Mouse (Mus musculus) embryonic facial prominence, embryonic 12.5 days (tissue): ENCODE measurements around the gene Taf1b. TPM values are rescaled to one million over a fixed set of nuclear protein-coding genes. Genes with fewer than 3 reads are reported as not detected.
"Not testable (repeated sequence)": the region's sequence is repeated elsewhere in the genome, so short reads cannot be mapped to it uniquely, and the experiment has no call there.

Experiments
- ATAC-seq: fragments of 200-750 bp; cut with Nextera tagmentation; 2 replicates; pipeline ENCODE4 v1.8.0; 2017; ENCODE audit not compliant: insufficient number of reproducible peaks, insufficient read depth, low FRiP score, low TSS enrichment
- H3K27ac ChIP-seq: fragments of 300-500 bp; sonication (generic); 2 replicates; pipeline ENCODE4 v1.5.1; 2016; ENCODE audit warnings: mild to moderate bottlenecking
- H3K27me3 ChIP-seq: fragments of 300-500 bp; sonication (generic); 2 replicates; pipeline ENCODE4 v1.6.1; 2016; ENCODE audit warnings: mild to moderate bottlenecking, moderate library complexity
- H3K36me3 ChIP-seq: fragments of 300-500 bp; sonication (generic); 2 replicates; pipeline ENCODE4 v1.6.1; 2016; ENCODE audit warnings: mild to moderate bottlenecking
- H3K4me1 ChIP-seq: fragments of 300-500 bp; sonication (generic); 2 replicates; pipeline ENCODE4 v1.6.1; 2016
- H3K4me2 ChIP-seq: fragments of 300-500 bp; sonication (generic); replicated peaks from 2 replicates; pipeline ENCODE4 v1.6.1; 2016; ENCODE audit warnings: mild to moderate bottlenecking, moderate library complexity
- H3K4me3 ChIP-seq: fragments of 300-500 bp; sonication (generic); 2 replicates; pipeline ENCODE4 v1.5.1; 2016; ENCODE audit warnings: mild to moderate bottlenecking
- H3K9ac ChIP-seq: fragments of 300-500 bp; sonication (generic); 2 replicates; pipeline ENCODE4 v1.6.1; 2016; ENCODE audit warnings: mild to moderate bottlenecking, moderate library complexity
- H3K9me3 ChIP-seq: fragments of 300-500 bp; sonication (generic); 2 replicates; pipeline ENCODE4 v1.6.1; 2016; ENCODE audit warnings: mild to moderate bottlenecking, moderate library complexity
- whole genome bisulfite sequencing: fragments of 180-500 bp; shearing (Covaris S2); methylation state at CpG from one replicate; pipeline ENCODE4 v1.1.7; 2016; 5-methylcytosine and 5-hydroxymethylcytosine counted together
- polyA plus RNA-seq: library from polyadenylated mRNA; unstranded; fragments of >200 nt; fragmentation: Nextera tagmentation; extraction: Ambion mirVana; gene quantifications from 2 replicates; pipeline ENCODE4 v1.2.1, GENCODE M21; 2016

Taf1b gene
- polyA plus RNA-seq, 1 experiment from 2014 or later, result 33.0 TPM

DNA sequence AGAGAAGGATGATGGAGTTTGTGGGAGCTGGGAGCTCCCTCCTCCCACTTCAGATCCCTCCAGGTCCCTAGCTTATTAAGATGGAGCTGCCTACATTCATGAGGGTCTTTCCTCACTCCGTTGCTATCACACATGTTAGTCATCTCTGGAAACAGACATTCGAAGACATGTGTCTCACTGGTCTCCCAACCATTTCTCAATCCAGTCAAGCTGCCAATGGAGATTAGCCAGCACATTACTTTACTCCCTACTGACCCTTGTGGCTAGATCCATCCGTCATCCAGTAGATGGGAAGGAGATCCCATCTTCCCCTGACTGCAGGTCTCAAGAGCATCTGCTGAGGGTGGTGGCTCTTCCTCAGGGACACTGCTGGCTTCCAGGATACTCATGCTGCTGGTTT lies 3.4 kb upstream of the Taf1b start:
- H3K4me2 ChIP-seq, H3K27ac ChIP-seq, H3K4me1 ChIP-seq, H3K4me3 ChIP-seq, H3K9me3 ChIP-seq, ATAC-seq, H3K27me3 ChIP-seq, H3K9ac ChIP-seq, H3K36me3 ChIP-seq: not testable (repeated sequence)
- WGBS, result 86% methylated on average over 3 of the region's 3 CpGs

- H3K27ac ChIP-seq, result peak overlapping the region; percentile 50; the same call in 1 of the 2 replicates
These were observed 804 bp downstream of the Taf1b start for GRCm38 (mm10) chr12:24498841-24499485.

DNA sequence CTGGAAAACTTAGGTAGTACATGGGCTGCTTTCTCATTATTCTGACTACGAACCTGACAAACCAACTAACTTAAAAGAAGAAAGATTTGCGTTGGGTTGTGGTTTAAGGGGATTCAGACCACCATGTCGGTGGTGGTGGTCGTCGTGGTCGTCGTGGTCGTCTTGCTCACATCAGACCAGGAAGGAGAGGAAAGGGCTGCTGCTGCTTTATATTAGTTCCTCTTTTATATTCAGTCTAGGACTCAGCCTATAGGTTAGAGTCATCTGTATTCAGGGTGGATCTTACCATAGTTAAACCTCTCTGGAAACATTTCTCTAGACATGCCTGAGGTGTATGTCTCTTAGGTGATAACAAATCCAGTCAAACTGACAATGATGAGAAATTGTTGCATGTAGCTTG lies 19.0 kb downstream of the Taf1b start:
- Histone ChIP-seq H3K27me3 (no peaks in the 10 kb centered on the region), H3K36me3 (peaks cover 42% of the 10 kb centered on the region), H3K9ac (no peak overlapping the region), H3K4me1 (no peaks in the 10 kb centered on the region), H3K4me2 (no peak overlapping the region), H3K4me3 (no peak overlapping the region), H3K9me3 (no peaks in the 10 kb centered on the region), H3K27ac (no peak overlapping the region)
- WGBS, result 84% methylated on average over 8 of the region's 8 CpGs
- ATAC-seq, result no peak

More at GRCm38 (mm10) chr12:24498841-24499485, 804 bp downstream of the Taf1b start:
- ATAC-seq, result peak; percentile 70
- WGBS, result 4% methylated on average over 9 of the region's 9 CpGs
- not testable (repeated sequence) for H3K27me3 ChIP-seq, H3K9me3 ChIP-seq, H3K36me3 ChIP-seq, H3K4me1 ChIP-seq
- Histone ChIP-seq H3K4me2 (peak overlapping the region; percentile 48), H3K4me3 (peak overlapping the region; percentile 75), H3K9ac (peak overlapping the region; percentile 62)

DNA sequence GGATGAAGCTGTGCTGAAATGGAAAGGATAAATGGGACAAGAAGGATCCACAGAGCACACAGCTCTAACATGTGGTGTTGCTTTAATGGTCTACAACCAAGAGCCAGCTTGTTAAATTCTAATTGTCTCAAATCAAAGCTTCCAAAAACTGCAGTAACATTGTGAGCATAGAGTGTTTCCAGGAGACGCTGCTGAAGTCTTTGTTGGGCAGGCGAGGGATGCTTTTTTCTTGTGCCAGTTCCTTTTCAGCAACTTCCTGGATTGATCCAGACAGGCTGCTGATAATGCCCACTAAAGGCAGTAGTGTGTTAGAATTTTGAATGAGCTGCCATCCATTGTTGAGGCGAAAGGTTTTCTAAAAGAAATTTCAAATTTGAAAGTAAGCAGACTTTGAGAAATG lies 22.9 kb downstream of the Taf1b start:
- no peak for ATAC-seq
- 86% methylated on average over 3 of the region's 3 CpGs for WGBS
- Histone ChIP-seq H3K4me2 (no peak overlapping the region), H3K4me3 (no peak overlapping the region), H3K27me3 (no peaks in the 10 kb centered on the region), H3K4me1 (no peaks in the 10 kb centered on the region), H3K36me3 (peaks cover 22% of the 10 kb centered on the region), H3K9me3 (no peaks in the 10 kb centered on the region), H3K9ac (no peak overlapping the region), H3K27ac (no peak overlapping the region)

DNA sequence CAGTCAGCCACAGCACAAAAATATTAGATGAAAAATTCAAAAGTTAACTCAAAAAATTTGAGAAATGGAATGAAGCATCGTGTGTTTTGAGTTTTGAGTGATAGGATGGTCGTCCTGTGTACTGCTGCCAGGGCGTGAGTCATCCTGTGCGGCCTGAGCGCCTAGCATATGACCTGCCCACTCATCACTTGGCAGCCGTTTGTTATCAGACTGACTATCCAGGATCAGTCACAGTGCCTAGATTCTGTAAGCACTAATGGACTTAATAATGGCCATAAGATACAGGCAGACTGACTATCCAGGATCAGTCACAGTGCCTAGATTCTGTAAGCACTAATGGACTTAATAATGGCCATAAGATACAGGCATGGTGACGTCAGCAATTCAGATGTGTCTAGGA lies 26.9 kb downstream of the Taf1b start:
- not testable (repeated sequence) for H3K4me3 ChIP-seq, H3K9ac ChIP-seq, H3K27me3 ChIP-seq, H3K4me2 ChIP-seq, H3K36me3 ChIP-seq, H3K9me3 ChIP-seq, H3K4me1 ChIP-seq, ATAC-seq, H3K27ac ChIP-seq
- WGBS, result 89% methylated on average over 7 of the region's 7 CpGs

DNA sequence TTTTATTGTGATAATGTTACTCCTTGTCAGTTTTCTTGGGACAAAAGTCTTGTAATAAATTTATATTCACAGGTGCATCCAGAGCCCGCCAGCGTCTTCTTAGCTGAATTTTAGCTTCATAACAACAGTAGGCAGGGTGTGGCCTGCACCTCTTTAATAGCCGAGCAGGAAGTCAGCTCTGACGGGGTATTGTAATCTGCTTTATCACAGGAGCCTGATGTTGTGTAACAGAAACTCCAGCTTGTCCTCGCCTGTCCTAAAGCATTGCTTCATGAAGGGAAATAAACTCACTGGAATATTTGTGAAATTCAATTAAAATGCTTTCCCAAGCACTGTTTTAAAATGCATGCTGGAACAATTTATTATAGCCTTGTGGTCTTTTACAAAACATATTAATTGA lies 38.2 kb downstream of the Taf1b start:
- no peaks in the 10 kb centered on the region for H3K27me3 ChIP-seq
- no peak for ATAC-seq
- H3K4me1 ChIP-seq, result no peaks in the 10 kb centered on the region

GRCm38 (mm10) chr12:24537201-24537600 lies 39.0 kb downstream of the Taf1b start:
- H3K4me2 ChIP-seq, result no peak overlapping the region
- no peaks in the 10 kb centered on the region for H3K27me3 ChIP-seq
- H3K9me3 ChIP-seq, result no peaks in the 10 kb centered on the region
- no peak overlapping the region for H3K4me3 ChIP-seq
- H3K9ac ChIP-seq, result no peak overlapping the region
- 58% methylated on average over 2 of the region's 2 CpGs for whole genome bisulfite sequencing
- H3K4me1 ChIP-seq, result no peaks in the 10 kb centered on the region
- ATAC-seq, result no peak
- H3K27ac ChIP-seq, result no peak overlapping the region
- H3K36me3 ChIP-seq, result 0 out of 2 replicates have a peak, but pooled peaks cover 3% of the 10 kb centered on the region

More for the DNA sequence above, 38.2 kb downstream of the Taf1b start:
- 73% methylated on average over 5 of the region's 5 CpGs for WGBS
- H3K4me3 ChIP-seq, result no peak overlapping the region
- no peak overlapping the region for H3K4me2 ChIP-seq
- H3K9me3 ChIP-seq, result no peaks in the 10 kb centered on the region
- H3K36me3 ChIP-seq, result 0 out of 2 replicates have a peak, but pooled peaks cover 7% of the 10 kb centered on the region
- H3K9ac ChIP-seq, result no peak overlapping the region
- H3K27ac ChIP-seq, result no peak overlapping the region

DNA sequence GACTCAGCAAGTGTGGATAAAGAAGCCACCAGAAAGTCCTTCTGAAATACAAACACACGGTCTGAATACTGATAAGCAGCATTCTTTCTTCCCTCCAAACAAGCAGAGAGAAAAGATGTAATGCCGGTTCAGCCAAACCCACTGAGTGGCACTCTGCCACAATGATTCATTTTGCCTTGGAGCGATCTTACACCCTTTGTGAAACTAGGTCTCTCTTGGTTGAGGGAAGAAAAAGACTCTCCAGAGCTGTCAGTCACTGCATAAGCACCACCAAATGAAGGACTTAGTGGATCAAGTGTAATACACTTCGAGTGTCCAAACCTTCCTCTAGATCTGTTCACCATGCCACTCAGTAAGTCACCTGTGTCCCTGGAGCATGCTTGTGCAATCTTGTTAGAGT lies 39.8 kb downstream of the Taf1b start:
- 88% methylated on average over 4 of the region's 4 CpGs for WGBS
- no peak overlapping the region for H3K4me3 ChIP-seq
- H3K9ac ChIP-seq, result no peak overlapping the region
- 0 out of 2 replicates have a peak, but pooled peaks cover 3% of the 10 kb centered on the region for H3K36me3 ChIP-seq
- H3K27ac ChIP-seq, result no peak overlapping the region
- ATAC-seq, result no peak
- H3K4me1 ChIP-seq, result no peaks in the 10 kb centered on the region
- H3K27me3 ChIP-seq, result no peaks in the 10 kb centered on the region
- no peaks in the 10 kb centered on the region for H3K9me3 ChIP-seq
- H3K4me2 ChIP-seq, result no peak overlapping the region

DNA sequence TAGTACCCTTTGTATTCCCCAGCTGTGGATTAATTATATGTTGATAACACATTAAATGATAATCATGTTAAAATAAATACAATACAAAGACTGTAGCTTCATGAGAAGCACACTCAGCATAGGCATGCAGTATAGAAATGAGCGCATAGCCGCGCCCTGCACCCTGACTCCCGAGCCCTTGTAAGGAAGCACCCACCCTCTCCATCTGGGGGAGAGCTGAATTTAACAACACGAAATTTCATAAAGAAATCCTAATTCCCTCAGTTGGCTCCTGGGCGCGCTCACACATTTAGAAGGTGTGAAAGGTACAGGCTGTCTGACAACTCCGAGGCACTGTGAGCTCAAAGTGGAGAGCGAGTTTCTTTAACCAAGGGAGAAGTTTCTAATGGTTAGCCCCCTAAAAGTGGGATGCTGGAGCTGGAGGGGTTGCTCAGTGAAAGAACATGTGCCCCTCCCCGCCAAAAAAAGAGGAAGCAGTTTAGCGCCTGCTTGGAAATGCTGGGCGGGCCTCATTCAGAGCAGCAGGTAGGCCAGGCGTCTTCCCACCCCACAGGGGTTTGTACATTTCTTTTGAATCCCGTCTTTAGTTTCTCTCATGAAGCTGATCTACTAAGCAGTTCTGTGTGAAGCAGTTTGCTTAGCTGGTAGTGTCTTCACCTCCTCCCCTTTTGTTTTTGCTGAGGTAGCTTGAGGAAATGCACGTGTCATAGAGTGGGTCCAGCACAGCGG lies 43.4 kb downstream of the Taf1b start:
- Histone ChIP-seq H3K4me1 (no peaks in the 10 kb centered on the region), H3K27ac (no peak overlapping the region), H3K9ac (no peak overlapping the region), H3K9me3 (no peaks in the 10 kb centered on the region), H3K36me3 (peaks cover 14% of the 10 kb centered on the region; the same call in 1 of the 2 replicates), H3K4me3 (no peak overlapping the region), H3K27me3 (no peaks in the 10 kb centered on the region), H3K4me2 (no peak overlapping the region)
- no peak for ATAC-seq
- WGBS, result 88% methylated on average over 16 of the region's 16 CpGs

- Histone ChIP-seq H3K9me3 (no peaks in the 10 kb centered on the region), H3K4me2 (no peak overlapping the region), H3K4me3 (no peak overlapping the region), H3K9ac (no peak overlapping the region), H3K27ac (no peak overlapping the region), H3K4me1 (no peaks in the 10 kb centered on the region), H3K27me3 (no peaks in the 10 kb centered on the region), H3K36me3 (peaks cover 26% of the 10 kb centered on the region; the same call in 1 of the 2 replicates)
- ATAC-seq, result no peak
- WGBS, result 87% methylated on average over 8 of the region's 8 CpGs
These were observed 49.5 kb downstream of the Taf1b start for GRCm38 (mm10) chr12:24547686-24548085.

DNA sequence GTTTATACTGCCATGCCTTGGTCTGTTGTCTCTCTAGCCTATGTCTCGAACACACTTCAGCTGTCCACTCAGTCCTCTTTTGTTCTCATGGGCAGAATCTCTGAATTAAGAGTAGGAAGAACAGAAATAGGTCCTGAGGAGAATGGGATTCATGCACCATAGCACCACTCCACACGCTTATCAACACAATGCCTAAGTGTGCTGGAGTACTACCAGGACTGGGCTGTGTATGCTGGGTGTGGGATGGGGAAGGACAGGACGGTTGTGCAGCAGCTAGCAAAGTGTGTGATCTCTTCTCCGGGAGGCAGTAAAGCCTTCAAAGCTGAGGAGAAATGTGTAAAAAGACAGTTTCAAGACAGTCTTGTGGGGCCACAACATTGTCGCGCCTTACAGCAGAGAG lies 50.7 kb downstream of the Taf1b start:
- peaks cover 26% of the 10 kb centered on the region; the same call in 1 of the 2 replicates for H3K36me3 ChIP-seq

DNA sequence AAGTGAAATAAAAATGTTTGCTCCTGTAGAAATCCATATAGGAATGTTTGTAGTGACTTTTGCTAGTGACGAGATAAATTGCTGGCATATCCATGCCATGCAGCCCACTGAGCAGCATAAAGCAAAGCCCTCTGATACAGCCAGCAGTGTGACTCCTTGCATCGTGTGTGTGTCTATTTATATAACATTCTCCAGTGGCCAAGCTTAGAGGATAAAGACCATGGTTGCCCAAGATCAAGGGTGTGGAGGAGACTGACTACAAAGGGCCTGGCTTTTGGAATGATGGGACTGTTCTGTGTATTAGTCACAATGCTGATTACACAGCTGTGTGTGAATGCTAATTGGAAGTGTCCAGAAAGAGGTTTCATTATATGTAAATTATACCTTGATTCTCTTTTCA lies 54.4 kb downstream of the Taf1b start:
- H3K4me2 ChIP-seq, result no peak overlapping the region
- no peaks in the 10 kb centered on the region for H3K4me1 ChIP-seq
- H3K27ac ChIP-seq, result no peak overlapping the region
- no peaks in the 10 kb centered on the region for H3K27me3 ChIP-seq
- H3K9me3 ChIP-seq, result no peaks in the 10 kb centered on the region
- ATAC-seq, result no peak
- H3K4me3 ChIP-seq, result no peak overlapping the region
- peaks cover 13% of the 10 kb centered on the region; the same call in 1 of the 2 replicates for H3K36me3 ChIP-seq
- H3K9ac ChIP-seq, result no peak overlapping the region
- WGBS, result 71% methylated on average over 2 of the region's 2 CpGs

More for the DNA sequence above, 50.7 kb downstream of the Taf1b start:
- WGBS, result 90% methylated on average over 6 of the region's 6 CpGs
- no peak overlapping the region for H3K4me2 ChIP-seq
- H3K27ac ChIP-seq, result no peak overlapping the region
- H3K9ac ChIP-seq, result no peak overlapping the region
- no peak overlapping the region for H3K4me3 ChIP-seq
- ATAC-seq, result no peak
- H3K4me1 ChIP-seq, result no peaks in the 10 kb centered on the region
- H3K9me3 ChIP-seq, result no peaks in the 10 kb centered on the region
- H3K27me3 ChIP-seq, result no peaks in the 10 kb centered on the region
